Mouse (Mus musculus) 3134 (cell line): Measurements from ENCODE around the gene Hist1h2bb.

Experiments
- DNase-seq: peaks from one replicate; pipeline ENCODE4 v3.0.0-alpha.2; 2011; ENCODE audit warnings: low spot score; ENCODE audit not compliant: insufficient read length; ENCODE audit errors: extremely low read depth

Hist1h2bb gene

GRCm38 (mm10) chr13:23725213-23725612 is 21.3 kb upstream of the Hist1h2bb start:
- DNase-seq = no peak

GRCm38 (mm10) chr13:23728472-23729191 is 17.9 kb upstream of the Hist1h2bb start:
- DNase-seq = no peak

GRCm38 (mm10) chr13:23729192-23729525 is 17.4 kb upstream of the Hist1h2bb start:
- no peak for DNase-seq

GRCm38 (mm10) chr13:23729706-23730105 is 16.8 kb upstream of the Hist1h2bb start:
- no peak for DNase-seq

GRCm38 (mm10) chr13:23730479-23730878 is 16.1 kb upstream of the Hist1h2bb start:
- peak; percentile 40 for DNase-seq

- DNase-seq = peak; percentile 22
Measured at GRCm38 (mm10) chr13:23732156-23732804, 14.3 kb upstream of the Hist1h2bb start.

GRCm38 (mm10) chr13:23737091-23737490 is 9.4 kb upstream of the Hist1h2bb start:
- DNase-seq = no peak

GRCm38 (mm10) chr13:23738041-23738440 is 8.5 kb upstream of the Hist1h2bb start:
- peak; percentile 23 for DNase-seq

- DNase-seq = peak; percentile 98
Measured at GRCm38 (mm10) chr13:23738677-23739068, 7.9 kb upstream of the Hist1h2bb start, which contains the start of gene Hist1h1c. Gene Hist1h1c, plus strand, starts transcription at chr13:23738808.

GRCm38 (mm10) chr13:23739069-23739921 is 7.2 kb upstream of the Hist1h2bb start:
- peak; percentile 96 for DNase-seq

- no peak for DNase-seq
Measured at GRCm38 (mm10) chr13:23739922-23740252, 6.6 kb upstream of the Hist1h2bb start.

GRCm38 (mm10) chr13:23740256-23740840 is 6.2 kb upstream of the Hist1h2bb start:
- DNase-seq = no peak

- DNase-seq = peak; percentile 33
Measured at GRCm38 (mm10) chr13:23740910-23741309, 5.6 kb upstream of the Hist1h2bb start.

GRCm38 (mm10) chr13:23742007-23742406 is 4.5 kb upstream of the Hist1h2bb start:
- DNase-seq = no peak

- peak; percentile 41 for DNase-seq
Measured at GRCm38 (mm10) chr13:23743215-23743614, 3.3 kb upstream of the Hist1h2bb start.

GRCm38 (mm10) chr13:23743963-23744362 is 2.6 kb upstream of the Hist1h2bb start:
- peak; percentile 41 for DNase-seq

GRCm38 (mm10) chr13:23744421-23745380 is 1.8 kb upstream of the Hist1h2bb start:
- peak; percentile 87 for DNase-seq

- peak; percentile 91 for DNase-seq
Measured at GRCm38 (mm10) chr13:23745381-23746161, 963 bp upstream of the Hist1h2bb start, which contains the start of gene Hist1h3c. Gene Hist1h3c, minus strand, starts transcription at chr13:23745602.
